Mouse (Mus musculus) large intestine, adult 2 months (tissue): ENCODE results near the gene Fxyd2. TPM values are rescaled to one million over a fixed set of nuclear protein-coding genes. Genes with fewer than 3 reads are reported as not detected.

Experiments
- DNase-seq: peaks from one replicate; pipeline ENCODE4 v3.0.0-alpha.2; 2012; ENCODE audit warnings: low read depth, low spot score
- WGBS: fragments of 180-500 bp; shearing (Covaris S2); methylation state at CpG from one replicate; pipeline ENCODE4 v1.1.7; 2018; 5-methylcytosine and 5-hydroxymethylcytosine counted together
- polyA plus RNA-seq: library from polyadenylated mRNA; depleted of rRNA; stranded (reverse); fragments of >200 nt; gene quantifications from 2 replicates; pipeline ENCODE4 v1.2.3, GENCODE M21; 2012

Fxyd2 gene
- polyA plus RNA-seq, 1 experiment = 4.0 TPM

DNA sequence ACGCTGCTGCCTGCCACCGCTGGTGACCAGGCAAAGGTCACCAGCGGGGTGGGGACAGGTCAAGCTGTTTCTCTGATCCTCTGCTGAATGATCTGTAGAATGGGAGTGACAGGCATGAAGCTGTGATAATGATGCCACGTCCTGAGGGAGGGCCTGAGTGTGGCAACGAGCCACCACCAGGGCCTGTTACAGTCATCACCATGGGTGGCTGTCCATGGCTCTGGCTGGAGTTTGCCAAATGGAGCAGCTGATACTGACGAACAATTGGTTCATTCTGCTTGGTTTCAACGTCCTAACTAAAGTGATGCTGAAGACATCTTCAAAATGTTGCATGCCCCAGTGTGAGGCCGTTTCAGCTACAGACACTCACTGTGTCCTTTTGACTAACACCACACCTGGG, 18.8 kb downstream of the Fxyd2 start:
- WGBS = 67% methylated on average over 8 of the region's 8 CpGs
- no peak for DNase-seq

- WGBS = 69% methylated on average over 8 of the region's 8 CpGs
Measured at GRCm38 (mm10) chr9:45421209-45421608, 21.7 kb downstream of the Fxyd2 start.

GRCm38 (mm10) chr9:45422761-45423298, 23.4 kb downstream of the Fxyd2 start:
- no peak for DNase-seq
- 74% methylated on average over 7 of the region's 7 CpGs for whole genome bisulfite sequencing

More at GRCm38 (mm10) chr9:45421209-45421608, 21.7 kb downstream of the Fxyd2 start:
- no peak for DNase-seq

GRCm38 (mm10) chr9:45426456-45426855, 27.0 kb downstream of the Fxyd2 start, which contains the start of gene Dscaml1:
Gene Dscaml1 (plus strand): TSS chr9:45426628.
- no peak for DNase-seq
- WGBS = 78% methylated on average over 4 of the region's 4 CpGs

DNA sequence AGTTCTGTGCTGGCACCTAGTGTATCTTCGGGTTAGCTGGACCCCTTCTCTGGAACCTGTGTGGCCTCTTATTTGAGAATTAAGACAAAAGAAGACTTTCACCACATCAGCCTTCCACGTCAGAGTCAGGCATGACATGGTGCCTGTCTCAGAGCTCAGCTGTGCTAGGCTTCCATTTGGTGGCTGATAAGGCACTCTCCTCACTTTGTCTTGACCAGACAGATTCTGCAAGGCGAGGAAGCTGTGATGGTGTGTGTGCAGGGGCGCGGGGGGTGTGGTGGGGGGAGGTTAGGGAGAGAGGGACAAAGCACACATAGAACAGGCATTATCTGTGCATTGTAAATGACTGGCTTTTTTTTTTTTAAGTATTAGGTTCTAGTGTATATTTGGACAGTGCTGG, 29.9 kb downstream of the Fxyd2 start:
- DNase-seq = no peak
- WGBS = 30% methylated on average over 5 of the region's 5 CpGs

- no peak for DNase-seq
- 4% methylated on average over 53 of the region's 54 CpGs for WGBS
Measured at GRCm38 (mm10) chr9:45429951-45430697, 30.7 kb downstream of the Fxyd2 start.

- WGBS = 2% methylated on average over 17 of the region's 17 CpGs
Measured at GRCm38 (mm10) chr9:45430698-45430959, 31.2 kb downstream of the Fxyd2 start.

DNA sequence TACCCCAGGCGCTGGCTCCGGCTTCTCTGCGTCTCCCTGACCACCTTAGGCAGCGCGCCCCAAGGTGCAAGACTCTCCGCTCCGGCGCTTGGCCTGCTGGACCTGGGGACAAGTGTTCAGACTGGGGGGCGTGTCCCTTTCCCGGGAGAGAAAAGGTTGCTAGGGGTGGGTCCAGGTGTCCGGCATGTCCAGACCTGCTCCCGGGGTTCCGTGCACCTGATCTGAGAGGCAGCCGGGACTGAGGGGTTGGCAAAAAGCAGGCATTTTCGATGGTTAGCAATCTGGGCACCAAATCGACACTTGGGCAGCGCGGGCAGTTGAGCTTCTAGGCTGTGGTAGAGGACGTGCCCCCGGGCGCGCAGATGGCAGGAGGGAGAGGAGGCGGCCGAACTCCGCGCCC, 31.7 kb downstream of the Fxyd2 start:
- DNase-seq = no peak
- 5% methylated on average over 26 of the region's 26 CpGs for WGBS

More at GRCm38 (mm10) chr9:45430698-45430959, 31.2 kb downstream of the Fxyd2 start:
- DNase-seq = no peak

GRCm38 (mm10) chr9:45432639-45433038, 33.2 kb downstream of the Fxyd2 start:
- 74% methylated on average over 12 of the region's 12 CpGs for WGBS
- no peak for DNase-seq

DNA sequence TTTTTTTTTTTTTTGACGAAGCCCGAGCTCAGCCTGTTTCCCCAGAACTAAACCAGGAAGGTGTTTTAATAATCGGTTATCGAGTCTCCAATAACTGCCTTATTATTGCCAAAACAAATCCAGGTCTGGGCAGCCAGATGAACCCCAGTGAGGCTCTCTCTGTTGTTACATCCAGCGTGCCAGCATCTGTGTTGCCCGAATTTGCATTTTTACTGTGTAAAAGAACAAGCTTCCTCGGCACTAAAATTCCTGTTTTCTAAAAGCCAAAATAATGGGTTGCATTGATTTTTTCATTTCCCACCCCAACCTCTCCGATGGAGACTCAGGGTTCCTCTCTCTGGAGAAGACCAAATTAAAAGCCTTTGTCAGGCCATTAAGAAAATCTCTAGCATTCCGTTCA, 33.6 kb downstream of the Fxyd2 start:
- WGBS = 81% methylated on average over 9 of the region's 9 CpGs
- no peak for DNase-seq

GRCm38 (mm10) chr9:45434171-45434570, 34.7 kb downstream of the Fxyd2 start:
- 69% methylated on average over 2 of the region's 2 CpGs for WGBS
- no peak for DNase-seq

- WGBS = 58% methylated on average over 4 of the region's 4 CpGs
- DNase-seq = no peak
Measured at GRCm38 (mm10) chr9:45439025-45439424, 39.6 kb downstream of the Fxyd2 start.

DNA sequence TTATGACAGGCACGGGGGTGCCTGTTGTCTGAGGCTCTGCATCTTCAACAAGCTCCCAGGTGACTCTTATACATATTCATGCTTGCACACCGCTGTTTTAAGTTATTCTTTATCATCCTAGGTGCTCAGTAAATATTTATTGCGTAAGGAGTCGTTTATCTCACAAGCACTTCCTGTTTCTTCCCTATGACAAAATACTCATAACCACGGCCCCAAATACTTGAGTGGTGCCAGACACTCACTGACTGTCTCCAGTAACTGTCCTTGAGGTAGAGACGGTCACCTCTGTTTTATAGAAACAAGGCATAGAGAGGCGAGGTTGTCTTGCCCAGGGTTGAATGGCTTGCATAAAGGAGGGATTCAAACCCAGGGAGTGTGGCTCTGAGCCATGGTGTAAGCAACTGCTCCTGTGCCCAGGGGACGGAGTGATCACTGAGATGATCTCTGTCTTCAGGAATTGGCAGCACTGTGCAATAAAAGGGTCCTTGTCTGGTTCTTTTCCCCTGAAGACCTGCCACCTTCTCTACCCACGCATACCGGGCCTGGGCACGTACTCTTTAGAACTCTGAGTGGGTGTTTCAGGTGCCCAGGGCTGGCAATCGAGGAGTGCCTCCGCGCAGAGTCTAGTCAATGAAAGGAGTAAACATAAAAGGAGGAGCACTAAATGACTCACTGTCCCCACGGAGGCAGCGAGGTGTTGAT, 40.8 kb downstream of the Fxyd2 start:
- no peak for DNase-seq
- 43% methylated on average over 16 of the region's 16 CpGs for WGBS

DNA sequence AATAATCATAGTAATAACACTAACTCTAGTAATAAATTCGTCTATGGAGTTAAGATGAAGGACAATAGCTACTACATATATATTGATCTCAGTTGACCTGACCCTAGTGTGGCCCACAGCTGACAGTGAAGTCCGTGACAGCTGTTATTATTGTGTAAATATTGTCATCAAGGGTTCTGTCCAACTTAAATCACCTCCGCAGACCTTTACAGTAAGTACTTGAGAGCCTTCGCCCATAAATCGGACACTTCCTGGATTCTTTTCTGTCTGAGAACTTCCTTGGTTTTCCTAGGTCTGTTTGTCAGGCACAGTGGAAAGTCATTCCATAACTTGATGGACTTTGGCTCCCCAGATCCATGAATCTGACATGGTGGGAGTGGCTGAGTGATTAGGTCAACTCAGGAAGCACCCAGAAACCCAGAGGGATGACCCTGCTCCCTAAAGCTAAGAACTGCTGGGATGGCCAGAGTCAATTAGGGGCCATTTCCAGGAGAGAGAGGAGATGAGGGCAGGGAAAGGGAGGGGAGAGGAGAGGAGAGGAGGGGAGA, 44.9 kb downstream of the Fxyd2 start:
- peak; percentile 11 for DNase-seq
- 18% methylated on average over 5 of the region's 5 CpGs for WGBS

- no peak for DNase-seq
- 72% methylated on average over 4 of the region's 4 CpGs for WGBS
Measured at GRCm38 (mm10) chr9:45449658-45450057, 50.2 kb downstream of the Fxyd2 start.

- DNase-seq = no peak
- 79% methylated on average over 4 of the region's 4 CpGs for WGBS
Measured at GRCm38 (mm10) chr9:45451346-45451745, 51.9 kb downstream of the Fxyd2 start.

- WGBS = 74% methylated on average over 10 of the region's 10 CpGs
- DNase-seq = no peak
Measured at GRCm38 (mm10) chr9:45454032-45454431, 54.6 kb downstream of the Fxyd2 start.

GRCm38 (mm10) chr9:45454889-45455610, 55.6 kb downstream of the Fxyd2 start:
- 77% methylated on average over 8 of the region's 8 CpGs for WGBS
- DNase-seq = no peak

- 15% methylated on average over 7 of the region's 7 CpGs for WGBS
- no peak for DNase-seq
Measured at GRCm38 (mm10) chr9:45457200-45457599, 57.7 kb downstream of the Fxyd2 start.

- no peak for DNase-seq
- WGBS = 77% methylated on average over 14 of the region's 14 CpGs
Measured at GRCm38 (mm10) chr9:45458363-45458762, 58.9 kb downstream of the Fxyd2 start.
